Mouse (Mus musculus): ENCODE data around the gene Adk. TPM values are rescaled to one million over a fixed set of nuclear protein-coding genes. Genes with fewer than 3 reads are reported as not detected.
A peak's percentile ranks its signal among the peaks of the same experiment; 100 is the strongest.

The Adk gene
- total RNA-seq, 2 experiments from 2014 or later: 65.1 to 77.9 TPM

DNA sequence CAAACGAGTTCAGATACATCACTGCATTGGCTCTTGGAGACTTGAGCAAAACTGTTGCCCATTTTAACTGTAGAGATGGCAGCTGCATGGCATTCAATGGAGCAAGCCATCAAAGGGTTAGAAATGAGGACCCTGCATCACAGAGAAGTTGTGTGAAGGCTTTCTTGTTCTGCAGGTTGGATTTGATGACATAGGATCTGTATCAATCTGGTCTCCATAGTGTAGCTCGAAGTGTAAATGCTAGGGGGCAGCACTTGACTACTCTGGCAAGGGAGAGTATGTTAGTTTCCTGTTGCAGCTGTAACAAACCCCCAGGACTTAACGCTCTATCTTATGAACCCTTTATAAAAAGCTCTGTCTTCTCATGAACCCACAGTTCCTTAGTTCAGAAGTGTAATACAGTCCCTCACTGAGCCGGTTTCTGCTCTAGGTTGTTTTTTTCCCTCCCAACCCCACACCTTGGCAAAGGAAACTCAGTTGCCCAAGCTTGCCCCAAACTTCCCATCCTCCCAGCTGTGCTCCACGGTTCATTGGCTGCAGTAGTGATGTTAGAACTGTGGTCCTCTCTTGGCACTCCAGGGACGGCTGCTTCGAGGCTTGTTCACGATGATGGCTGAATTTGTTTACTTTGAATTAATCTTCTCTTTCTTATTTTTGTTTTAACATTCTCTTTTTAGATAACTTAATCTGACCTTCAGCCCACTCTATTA lies 91.2 kb downstream of the Adk start:
- peak; percentile 12 to 23 for DNase-seq (ENCODE audit: low spot score in 2 of 2)

DNA sequence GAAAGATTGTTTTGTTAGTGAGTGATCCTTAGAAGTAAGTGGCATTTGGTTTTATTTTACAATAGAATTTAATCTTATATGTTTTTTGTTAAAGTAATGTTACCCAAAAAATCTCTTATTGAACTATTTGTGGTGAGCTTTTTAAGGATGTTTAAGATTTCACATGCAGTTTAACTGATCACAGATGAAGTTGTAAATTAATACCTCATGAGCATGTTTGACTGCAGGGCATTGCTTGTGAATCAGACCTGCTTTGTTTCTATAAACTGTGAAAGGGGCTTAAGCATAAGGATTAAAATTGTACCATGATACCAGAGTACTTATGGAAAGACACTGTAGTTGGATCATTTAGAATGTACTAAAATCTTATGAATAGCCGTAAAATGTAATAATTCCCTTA lies 94.8 kb downstream of the Adk start:
- DNase-seq (ENCODE audit: low spot score in 2 of 2): no peak

GRCm38 (mm10) chr14:21150301-21150700 lies 97.9 kb downstream of the Adk start:
- DNase-seq (ENCODE audit: low spot score in 2 of 2): no peak

GRCm38 (mm10) chr14:21152055-21152454 lies 99.7 kb downstream of the Adk start:
- no peak for DNase-seq (ENCODE audit: low spot score in 2 of 2)

GRCm38 (mm10) chr14:21165706-21166105 lies 113.3 kb downstream of the Adk start:
- DNase-seq (ENCODE audit: low spot score in 2 of 2): no peak

GRCm38 (mm10) chr14:21166114-21166513 lies 113.7 kb downstream of the Adk start:
- no peak for DNase-seq (ENCODE audit: low spot score in 2 of 2)

DNA sequence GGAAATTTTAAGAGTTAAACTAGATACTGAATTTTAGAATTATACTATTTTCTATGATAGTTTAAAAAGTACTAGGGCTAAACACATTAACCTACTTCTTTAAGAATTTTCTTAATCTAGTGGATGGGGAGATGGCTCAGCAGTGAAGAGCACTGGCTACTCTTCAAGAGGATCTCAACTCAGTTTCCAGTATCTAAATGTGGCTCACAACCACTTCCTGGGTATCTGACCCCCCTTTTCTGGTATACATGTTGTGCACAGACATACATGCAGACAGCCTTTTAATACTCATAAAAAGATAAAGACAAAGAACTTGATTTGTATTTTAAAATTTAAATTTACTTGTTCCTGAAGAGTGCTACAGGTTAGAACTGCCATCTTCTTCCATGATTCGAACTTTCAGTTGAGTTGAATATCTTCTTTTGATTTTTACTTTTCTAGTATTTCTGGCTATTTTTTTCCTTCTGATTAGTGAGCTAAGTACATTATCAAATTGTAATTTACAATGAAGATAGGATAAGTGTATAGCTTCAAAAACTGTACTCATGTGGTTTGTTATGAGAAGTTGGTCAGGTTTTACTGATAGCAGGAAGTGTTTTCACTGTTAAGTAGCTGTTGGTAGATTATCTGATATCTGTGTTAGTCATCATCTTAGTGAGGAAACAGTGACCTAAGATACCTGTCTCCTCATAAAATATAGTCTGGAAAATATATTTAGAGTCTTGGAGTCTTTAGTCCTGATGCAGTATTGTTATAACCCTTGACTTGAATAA lies 121.8 kb downstream of the Adk start:
- DNase-seq (ENCODE audit: low spot score in 2 of 2): no peak

DNA sequence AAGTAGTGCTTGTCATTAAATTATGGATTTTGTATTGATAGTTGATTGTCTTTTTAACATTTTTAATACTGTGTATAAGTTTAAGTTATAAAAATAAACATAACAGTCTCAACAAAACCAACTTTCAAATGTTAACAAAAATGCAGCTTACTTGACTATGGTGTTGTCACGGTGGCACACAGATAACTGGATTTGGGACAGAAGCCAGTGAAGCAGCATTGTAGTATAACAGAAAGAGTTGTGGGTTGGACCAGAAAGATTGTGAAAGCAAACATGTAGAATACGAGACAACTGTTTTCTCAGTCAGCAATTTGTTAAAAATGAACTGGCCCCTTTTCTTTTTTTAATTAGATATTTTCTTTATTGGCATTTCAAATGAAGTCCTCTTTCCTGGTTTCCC lies 122.4 kb downstream of the Adk start:
- DNase-seq (ENCODE audit: low spot score in 2 of 2): no peak

GRCm38 (mm10) chr14:21177781-21178180 lies 125.4 kb downstream of the Adk start:
- DNase-seq (ENCODE audit: low spot score in 2 of 2): no peak

DNA sequence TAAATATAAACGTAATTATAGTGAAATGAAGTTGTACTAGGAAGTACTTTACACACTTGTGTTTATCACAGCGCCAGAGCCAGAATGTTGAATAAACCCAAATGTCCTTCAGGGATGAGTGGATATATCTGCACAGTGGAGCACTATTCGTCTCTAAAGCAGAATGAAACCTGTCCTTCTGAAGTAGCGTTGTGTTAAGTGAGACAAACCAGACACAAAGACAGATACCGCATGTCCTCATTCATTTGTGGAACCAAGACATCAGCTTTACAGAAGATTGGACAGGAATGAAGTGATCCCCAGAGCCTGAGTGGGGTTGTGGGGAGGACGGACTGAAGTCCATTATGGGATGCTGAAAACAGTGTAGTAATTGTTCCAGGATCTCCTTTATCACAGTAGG lies 126.0 kb downstream of the Adk start:
- no peak for DNase-seq (ENCODE audit: low spot score in 2 of 2)

GRCm38 (mm10) chr14:21181053-21181452 lies 128.7 kb downstream of the Adk start:
- no peak for DNase-seq (ENCODE audit: low spot score in 2 of 2)

GRCm38 (mm10) chr14:21191966-21192365 lies 139.6 kb downstream of the Adk start:
- DNase-seq (ENCODE audit: low spot score in 2 of 2): no peak

DNA sequence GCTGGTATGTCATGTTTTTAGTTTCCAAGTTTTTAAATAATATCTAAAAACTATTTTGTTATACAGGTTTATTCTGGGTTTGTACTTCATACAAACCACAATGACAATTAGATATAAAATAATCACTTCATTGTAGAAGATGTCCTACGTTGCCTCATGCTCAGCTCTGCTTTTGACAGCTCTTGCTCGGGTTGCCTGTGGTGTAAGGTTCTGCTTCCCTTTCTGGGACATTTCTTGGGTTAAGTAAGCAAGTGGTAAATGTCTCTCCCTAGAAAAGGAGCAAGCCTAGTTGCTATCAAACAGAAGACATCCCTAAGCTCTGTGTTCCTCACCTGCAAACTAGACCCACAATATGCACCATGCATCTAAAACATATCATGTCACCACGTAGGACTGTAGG lies 140.4 kb downstream of the Adk start:
- no peak for DNase-seq (ENCODE audit: low spot score in 2 of 2)

DNA sequence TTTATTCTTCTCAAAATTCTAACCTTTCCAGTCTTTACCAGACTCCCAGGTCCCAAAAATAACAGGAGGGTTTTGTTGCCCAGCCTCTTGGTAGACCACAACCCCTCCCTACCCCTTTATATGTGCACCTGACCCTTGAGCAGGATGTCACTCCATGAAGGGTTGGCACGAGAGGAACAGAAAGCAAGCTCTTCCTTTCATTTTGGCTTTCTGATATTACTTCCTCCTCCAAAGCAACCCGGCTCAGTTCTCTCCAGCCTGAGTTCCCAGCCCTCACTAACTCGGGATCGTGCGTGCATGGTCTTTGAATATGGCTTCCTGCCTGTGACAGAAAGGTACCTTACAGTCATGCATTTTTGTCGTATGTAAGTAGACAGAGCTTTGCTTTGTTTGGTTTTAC lies 142.0 kb downstream of the Adk start:
- DNase-seq (ENCODE audit: low spot score in 2 of 2): no peak

DNA sequence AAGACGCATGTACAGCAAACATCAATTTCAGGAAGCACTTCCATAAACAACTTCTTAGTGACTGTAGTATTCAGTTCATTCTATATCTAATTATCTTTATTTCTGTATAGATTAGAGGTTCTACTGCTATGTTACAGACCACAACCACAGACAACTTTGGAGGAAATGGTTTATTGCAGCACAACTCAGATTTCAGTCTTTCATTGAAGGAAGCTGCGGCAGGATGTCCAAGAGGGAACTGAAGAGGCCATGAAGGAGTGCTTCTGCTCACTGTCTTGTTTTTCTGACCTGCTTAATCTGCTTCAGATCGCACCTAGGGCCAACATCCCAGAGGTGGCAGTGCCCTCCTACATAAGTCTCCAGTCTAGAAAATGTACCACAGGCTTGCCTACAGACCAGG lies 148.5 kb downstream of the Adk start:
- DNase-seq (ENCODE audit: low spot score in 2 of 2): no peak

DNA sequence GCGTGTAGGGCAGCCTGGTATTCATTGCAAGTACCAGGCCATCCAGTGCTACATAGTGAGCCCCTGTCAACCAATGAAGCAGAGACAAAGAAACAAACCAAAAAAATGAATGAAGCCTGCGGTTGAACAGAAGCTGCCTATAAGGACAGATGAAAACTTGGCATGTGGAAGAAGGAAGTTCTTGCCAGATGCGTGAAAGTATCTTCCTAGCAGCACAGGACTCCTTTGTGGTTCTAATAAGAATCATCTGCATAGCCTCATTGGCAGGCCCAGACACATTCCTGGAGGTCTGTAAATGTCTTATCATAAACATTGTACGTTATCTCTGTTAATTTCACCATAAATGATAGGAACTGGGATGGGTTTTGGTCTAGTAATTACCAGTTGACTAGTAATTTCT lies 154.1 kb downstream of the Adk start:
- no peak for DNase-seq (ENCODE audit: low spot score in 2 of 2)

DNA sequence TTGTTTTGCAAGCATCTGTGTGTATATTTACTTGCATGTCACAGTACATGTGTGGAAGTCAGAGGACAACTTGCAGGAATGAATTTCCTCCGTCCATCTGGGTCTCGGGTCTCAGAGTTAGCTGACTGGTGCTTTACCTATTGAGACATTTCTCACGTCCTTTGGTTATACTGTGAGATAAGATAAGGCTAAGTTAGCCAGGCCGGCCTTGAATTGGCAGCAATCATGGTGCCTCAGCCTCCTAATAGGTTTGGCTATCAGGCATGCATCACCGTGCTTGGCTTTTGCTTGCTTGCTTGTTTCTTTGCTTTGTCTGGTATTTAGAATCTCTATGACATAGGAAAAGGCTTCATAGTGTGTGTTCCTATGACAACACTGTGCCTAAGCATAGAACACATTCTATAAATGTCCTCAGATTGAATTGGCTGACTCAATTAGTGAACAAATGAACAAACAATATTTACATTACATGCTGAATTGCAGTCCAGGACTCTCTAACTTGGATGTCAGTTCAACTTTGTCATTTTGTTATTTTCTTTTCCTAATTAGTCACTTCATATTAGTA lies 169.3 kb downstream of the Adk start:
- no peak for DNase-seq (ENCODE audit: low spot score in 2 of 2)

GRCm38 (mm10) chr14:21222206-21222605 lies 169.8 kb downstream of the Adk start:
- peak in 1 of 2 experiments; percentile 8 for DNase-seq (ENCODE audit: low spot score in 2 of 2)

- no peak for DNase-seq (ENCODE audit: low spot score in 2 of 2)
These were observed 171.1 kb downstream of the Adk start for GRCm38 (mm10) chr14:21223456-21223855.

- no peak for DNase-seq (ENCODE audit: low spot score in 2 of 2)
These were observed 171.7 kb downstream of the Adk start for GRCm38 (mm10) chr14:21223971-21224635.

GRCm38 (mm10) chr14:21237051-21237450 lies 184.7 kb downstream of the Adk start:
- DNase-seq (ENCODE audit: low spot score in 2 of 2): no peak

GRCm38 (mm10) chr14:21241105-21241504 lies 188.7 kb downstream of the Adk start:
- DNase-seq (ENCODE audit: low spot score in 2 of 2): no peak

All from left cerebral cortex, adult 18-20 months (tissue).